Mouse (Mus musculus) 3T3-L1 (cell line): ENCODE measurements around the gene Asb16.
A peak's percentile ranks its signal among the peaks of the same experiment; 100 is the strongest.

Experiments used
- DNase-seq: peaks from one replicate; pipeline ENCODE4 v3.0.0-alpha.2; 2015; ENCODE audit warnings: low read depth, low spot score

Gene Asb16

GRCm38 (mm10) chr11:102285095-102285834, 16.7 kb downstream of the Asb16 start:
- no peak for DNase-seq

GRCm38 (mm10) chr11:102287485-102287884, 18.9 kb downstream of the Asb16 start:
- no peak for DNase-seq

- no peak for DNase-seq
Measured at GRCm38 (mm10) chr11:102288027-102288804, 19.7 kb downstream of the Asb16 start.

- DNase-seq, result no peak
Measured at GRCm38 (mm10) chr11:102288913-102289312, 20.4 kb downstream of the Asb16 start.

GRCm38 (mm10) chr11:102289511-102290100, 21.1 kb downstream of the Asb16 start:
- DNase-seq, result no peak

GRCm38 (mm10) chr11:102290141-102290540, 21.6 kb downstream of the Asb16 start:
- no peak for DNase-seq

- DNase-seq, result no peak
Measured at GRCm38 (mm10) chr11:102291051-102291535, 22.6 kb downstream of the Asb16 start.

- no peak for DNase-seq
Measured at GRCm38 (mm10) chr11:102293971-102294370, 25.4 kb downstream of the Asb16 start.

GRCm38 (mm10) chr11:102294416-102294815, 25.9 kb downstream of the Asb16 start:
- no peak for DNase-seq

- DNase-seq, result peak; percentile 87
Measured at GRCm38 (mm10) chr11:102294887-102295597, 26.5 kb downstream of the Asb16 start.

- DNase-seq, result peak; percentile 54
Measured at GRCm38 (mm10) chr11:102295598-102296471, 27.3 kb downstream of the Asb16 start.

- DNase-seq, result peak; percentile 99
Measured at GRCm38 (mm10) chr11:102296491-102297472, 28.2 kb downstream of the Asb16 start, which contains the start of gene Atxn7l3. TSS of gene Atxn7l3 (minus strand) at chr11:102296631.

- no peak for DNase-seq
Measured at GRCm38 (mm10) chr11:102297577-102298556, 29.3 kb downstream of the Asb16 start.

GRCm38 (mm10) chr11:102299839-102300238, 31.3 kb downstream of the Asb16 start:
- peak; percentile 79 for DNase-seq

GRCm38 (mm10) chr11:102304141-102304540, 35.6 kb downstream of the Asb16 start:
- DNase-seq, result no peak

GRCm38 (mm10) chr11:102305359-102305758, 36.8 kb downstream of the Asb16 start:
- DNase-seq, result no peak

GRCm38 (mm10) chr11:102308104-102308503, 39.6 kb downstream of the Asb16 start:
- DNase-seq, result no peak

- peak; percentile 97 for DNase-seq
Measured at GRCm38 (mm10) chr11:102308979-102309378, 40.4 kb downstream of the Asb16 start.
